In the genomic region with DNA sequence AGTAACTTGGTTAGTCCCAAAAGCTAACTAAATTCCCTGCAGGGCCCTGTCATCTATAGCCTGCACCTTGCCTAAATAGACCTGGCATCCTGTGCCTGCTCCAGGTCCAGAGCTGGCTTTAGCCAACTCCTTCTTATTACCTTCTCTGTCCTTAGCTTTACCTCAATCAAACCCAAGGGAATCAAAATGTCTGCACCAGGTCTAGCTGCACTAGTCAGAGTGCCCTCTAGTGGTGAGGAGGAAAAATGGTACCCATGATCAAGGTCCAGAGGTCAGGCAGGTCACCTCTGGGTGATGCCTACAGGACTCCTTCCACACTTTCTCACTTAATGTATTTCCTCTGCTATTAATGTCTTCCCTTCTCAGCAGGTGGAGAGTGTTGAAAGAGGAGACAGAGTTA, we compare ENCODE assay signal across 12 mouse cellular contexts. TPM values are rescaled to one million over a fixed set of nuclear protein-coding genes. Genes with fewer than 3 reads are reported as not detected.
DNase-seq lines count a peak whose midpoint lies in the region; ATAC-seq and TF ChIP-seq lines count a peak whose summit lies in the region.
"Had no signal": no experiment of that assay in that cellular context is flagged by ENCODE, and none has a peak within 500 bp of the region (broad histone marks: within the 10 kb centered on the region; RNA-seq: fewer than 3 reads in every experiment).

No protein-coding gene starts in this region.

- no peak overlapping the region for H3K4me3 ChIP-seq in kidney, adult 2 months (ENCODE audit: insufficient read depth, low read depth, low read length)
- no peak overlapping the region for H3K4me3 ChIP-seq in kidney, embryonic 16.5 days (ENCODE audit: low read length)
- no peak overlapping the region for H3K4me3 ChIP-seq in ES-E14 (ENCODE audit: insufficient read depth in 1 of 2, low read depth in 1 of 2, low read length in 2 of 2, poor library complexity in 1 of 2, severe bottlenecking in 1 of 2)
- no peak overlapping the region for H3K4me3 ChIP-seq in forebrain, embryonic 12.5 days (replicated peaks)
- no peak overlapping the region for H3K4me3 ChIP-seq in forebrain, embryonic 10.5 days
- H3K4me3 ChIP-seq: embryonic facial prominence, embryonic 13.5 days; liver, embryonic 13.5 days; neural tube, embryonic 13.5 days had no signal

- no peak for TF ChIP-seq POLR2A in kidney, adult 2 months (IDR thresholded peaks at IDR 0.05; ENCODE audit: low read depth, low read length)

- peak; percentile 66 for TF ChIP-seq CTCF in kidney, adult 2 months (conservative IDR thresholded peaks at IDR 0.05; ENCODE audit: insufficient read depth, insufficient read length, low read depth, low read length)

- no peaks in the 10 kb centered on the region for H3K9me3 ChIP-seq in kidney, embryonic 16.5 days (ENCODE audit: low read length)
- H3K9me3 ChIP-seq in ES-E14 (ENCODE audit: control insufficient read depth, insufficient read depth, low read depth, low read length): no peaks in the 10 kb centered on the region
- no peaks in the 10 kb centered on the region for H3K9me3 ChIP-seq in forebrain, embryonic 12.5 days
- H3K9me3 ChIP-seq in forebrain, embryonic 10.5 days: no peaks in the 10 kb centered on the region
- H3K9me3 ChIP-seq: embryonic facial prominence, embryonic 13.5 days; liver, embryonic 13.5 days; neural tube, embryonic 13.5 days had no signal

- no peaks in the 10 kb centered on the region for H3K36me3 ChIP-seq in kidney, adult 2 months (ENCODE audit: control insufficient read depth, insufficient read depth, low read length)
- H3K36me3 ChIP-seq in kidney, embryonic 16.5 days (ENCODE audit: insufficient read depth, low read length): no peaks in the 10 kb centered on the region
- no peaks in the 10 kb centered on the region for H3K36me3 ChIP-seq in ES-E14 (ENCODE audit: control insufficient read depth, insufficient read depth, low read length, poor library complexity, severe bottlenecking)
- no peaks in the 10 kb centered on the region for H3K36me3 ChIP-seq in forebrain, embryonic 12.5 days (replicated peaks)
- H3K36me3 ChIP-seq in forebrain, embryonic 10.5 days (replicated peaks): no peaks in the 10 kb centered on the region
- H3K36me3 ChIP-seq: embryonic facial prominence, embryonic 13.5 days; liver, embryonic 13.5 days; neural tube, embryonic 13.5 days had no signal

- no peak overlapping the region for H3K9ac ChIP-seq in kidney, embryonic 16.5 days (replicated peaks; ENCODE audit: low read length)
- no peak overlapping the region for H3K9ac ChIP-seq in ES-E14 (ENCODE audit: insufficient read depth, low read depth, low read length, poor library complexity, severe bottlenecking)
- no peak overlapping the region for H3K9ac ChIP-seq in forebrain, embryonic 12.5 days
- H3K9ac ChIP-seq: embryonic facial prominence, embryonic 13.5 days; liver, embryonic 13.5 days; neural tube, embryonic 13.5 days had no signal

- no peaks in the 10 kb centered on the region for H3K4me1 ChIP-seq in kidney, adult 2 months (ENCODE audit: control insufficient read depth, insufficient read depth, low read length)
- H3K4me1 ChIP-seq in kidney, embryonic 16.5 days (ENCODE audit: insufficient read depth, low read length): no peaks in the 10 kb centered on the region
- no peaks in the 10 kb centered on the region for H3K4me1 ChIP-seq in ES-E14 (ENCODE audit: control insufficient read depth in 2 of 2, insufficient read depth in 2 of 2, low read length in 2 of 2, poor library complexity in 1 of 2)
- no peaks in the 10 kb centered on the region; the same call in 1 of the 2 replicates for H3K4me1 ChIP-seq in forebrain, embryonic 12.5 days
- peaks cover 15% of the 10 kb centered on the region for H3K4me1 ChIP-seq in forebrain, embryonic 10.5 days
- H3K4me1 ChIP-seq: embryonic facial prominence, embryonic 13.5 days; liver, embryonic 13.5 days; neural tube, embryonic 13.5 days had no signal

- in situ Hi-C loops in ES-E14 (cut with MboI; ENCODE audit: low sequenced_read_pairs in 2 of 2, unreplicated experiment in 2 of 2): loop anchor here in 1 of 2 experiments (25.0 kb wide), 1 partner anchor 375 kb away; no protein-coding TSS in a partner anchor

- no peak for ATAC-seq in kidney, embryonic 16.5 days (ENCODE audit: low FRiP score, low TSS enrichment)
- peak; percentile 68 to 74 for ATAC-seq in hematopoietic stem cell, adult 5-6 weeks (replicated peaks in 1 of 2; ENCODE audit: insufficient read depth in 1 of 2, low FRiP score in 2 of 2, low TSS enrichment in 1 of 2, low read depth in 1 of 2, poor library complexity in 2 of 2, severe bottlenecking in 2 of 2)
- ATAC-seq in forebrain, embryonic 12.5 days (ENCODE audit: low FRiP score): no peak

- H3K27me3 ChIP-seq in kidney, adult 2 months (replicated peaks; ENCODE audit: control insufficient read depth, insufficient read depth, low read length): no peaks in the 10 kb centered on the region
- no peaks in the 10 kb centered on the region for H3K27me3 ChIP-seq in kidney, embryonic 16.5 days (ENCODE audit: insufficient read depth, low read length)
- peaks cover 4% of the 10 kb centered on the region; the same call in 1 of the 2 replicates for H3K27me3 ChIP-seq in forebrain, embryonic 12.5 days
- peaks cover 22% of the 10 kb centered on the region for H3K27me3 ChIP-seq in forebrain, embryonic 10.5 days (ENCODE audit: poor library complexity, severe bottlenecking)
- H3K27me3 ChIP-seq: embryonic facial prominence, embryonic 13.5 days had no signal

- no peak overlapping the region for H3K4me2 ChIP-seq in kidney, embryonic 16.5 days (replicated peaks; ENCODE audit: low read depth, low read length)
- no peak overlapping the region for H3K4me2 ChIP-seq in forebrain, embryonic 12.5 days
- H3K4me2 ChIP-seq: embryonic facial prominence, embryonic 13.5 days; liver, embryonic 13.5 days; neural tube, embryonic 13.5 days had no signal

- H3K27ac ChIP-seq in kidney, adult 2 months (ENCODE audit: insufficient read depth, low read depth, low read length): no peak overlapping the region
- H3K27ac ChIP-seq in kidney, embryonic 16.5 days (ENCODE audit: low read length): no peak overlapping the region
- H3K27ac ChIP-seq in ES-E14 (ENCODE audit: insufficient read depth, low read depth, low read length, poor library complexity, severe bottlenecking): no peak overlapping the region
- no peak overlapping the region for H3K27ac ChIP-seq in forebrain, embryonic 12.5 days
- no peak overlapping the region for H3K27ac ChIP-seq in forebrain, embryonic 10.5 days
- H3K27ac ChIP-seq: embryonic facial prominence, embryonic 13.5 days; liver, embryonic 13.5 days; neural tube, embryonic 13.5 days had no signal

- peak; percentile 35 for DNase-seq in kidney, adult 2 months
- peak; percentile 16 to 23 for DNase-seq in B cell, adult 2 months
- peak; percentile 40 for DNase-seq in ES-E14 (ENCODE audit: low read depth, low spot score)
- no peak for DNase-seq in cerebellum, adult 11 months
- no peak for DNase-seq in forebrain, embryonic 10.5 days (ENCODE audit: extremely low spot score, low spot score)
- DNase-seq: adrenal gland, adult 8-10 months; liver, embryonic 13.5 days had no signal

TF ChIP-seq in ES-E14, 5 proteins besides CTCF, POLR2A, EP300 and RAD21:
- TF ChIP-seq MAFK (IDR thresholded peaks at IDR 0.05; ENCODE audit: insufficient read depth, low read depth, low read length) (no peak), ZC3H11A (IDR thresholded peaks at IDR 0.05; ENCODE audit: borderline replicate concordance, low read depth, low read length) (peak; percentile 65; the same call in 1 of the 2 replicates)
TF ChIP-seq in ES-E14: peak in this region for 1.

RNA-seq across cellular contexts. Expression of gene Rnf152, which starts 6.2 kb away (rescaled TPM):
- polyA plus RNA-seq in kidney, adult 2 months (2012; rRNA removed): 5.2 and 6.2 TPM in 2 replicates
- 0.91 and 1.1 TPM in 2 replicates for polyA plus RNA-seq in kidney, embryonic 16.5 days (2015; fragmentation: Nextera tagmentation; extraction: Ambion mirVana)
- total RNA-seq in ES-E14 (2012; rRNA removed): 0.16 and 0.22 TPM in 2 replicates
- total RNA-seq in hematopoietic stem cell, adult 5-6 weeks (2017): not detected in 2 replicates
- polyA plus RNA-seq in forebrain, embryonic 12.5 days (2016; fragmentation: Nextera tagmentation; extraction: Ambion mirVana): 3.0 and 3.1 TPM in 2 replicates
- 0.89 and 1.1 TPM in 2 replicates for polyA plus RNA-seq in forebrain, embryonic 10.5 days (2016; fragmentation: Nextera tagmentation; extraction: Ambion mirVana)

Comparison
In these comparisons a context has a peak if more than half of its experiments do, and no peak if none do; other contexts are left out.
1. DNase-seq: peak in kidney, adult 2 months (single experiment), B cell, adult 2 months (2 of 2) and ES-E14 (single experiment); none in cerebellum, adult 11 months (single experiment) and forebrain, embryonic 10.5 days (single experiment).
2. ATAC-seq: peak in hematopoietic stem cell, adult 5-6 weeks (2 of 2); none in kidney, embryonic 16.5 days (single experiment) and forebrain, embryonic 12.5 days (single experiment).